Mouse (Mus musculus): ENCODE results near the gene A430033K04Rik.

A430033K04Rik gene

GRCm38 (mm10) chr5:138622645-138623477, at the start of gene A430033K04Rik:
Gene A430033K04Rik, plus strand, starts transcription at chr5:138622859.
- peak; percentile 96 for DNase-seq (ENCODE audit: low spot score)

DNA sequence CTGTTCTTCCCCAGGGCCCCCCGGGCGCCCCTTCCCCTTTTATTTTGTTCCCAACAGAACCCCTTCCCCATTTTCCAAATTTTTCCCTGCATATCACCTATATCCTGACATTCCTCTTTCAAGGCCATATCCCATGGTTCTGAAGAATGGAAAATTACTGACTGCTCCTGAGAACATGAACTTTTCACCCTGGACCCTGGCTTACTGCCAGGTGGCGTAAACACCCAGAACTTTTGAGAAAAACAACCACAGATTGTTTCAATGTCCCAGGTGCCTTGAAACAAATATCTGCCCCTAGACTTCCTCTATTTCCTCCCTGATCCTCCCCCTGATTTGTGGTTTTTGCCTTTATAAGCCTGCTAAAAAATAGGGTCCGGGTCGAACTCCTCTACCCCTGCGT, 35.3 kb upstream of the A430033K04Rik start:
- no peak for DNase-seq (ENCODE audit: low spot score)

DNA sequence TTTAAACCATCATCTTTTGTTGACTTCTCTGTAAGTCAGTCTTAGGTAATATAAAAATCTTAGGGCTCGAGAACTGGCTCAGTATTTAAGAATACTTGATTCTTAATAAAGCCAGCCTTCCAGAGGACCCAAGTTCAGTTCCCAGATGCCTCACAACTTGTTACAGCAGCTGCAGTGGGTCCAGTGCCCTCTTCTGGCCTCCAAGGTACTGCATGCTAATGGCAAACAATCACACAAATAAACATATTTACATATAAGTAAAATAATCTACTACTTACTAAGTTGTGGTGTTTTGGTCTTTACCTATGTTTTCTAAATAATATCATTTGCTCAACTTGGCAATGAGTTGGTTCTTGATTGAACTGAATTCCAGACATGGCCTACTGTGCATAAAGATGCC, 4.3 kb upstream of the A430033K04Rik start:
- DNase-seq (ENCODE audit: low spot score): no peak

DNA sequence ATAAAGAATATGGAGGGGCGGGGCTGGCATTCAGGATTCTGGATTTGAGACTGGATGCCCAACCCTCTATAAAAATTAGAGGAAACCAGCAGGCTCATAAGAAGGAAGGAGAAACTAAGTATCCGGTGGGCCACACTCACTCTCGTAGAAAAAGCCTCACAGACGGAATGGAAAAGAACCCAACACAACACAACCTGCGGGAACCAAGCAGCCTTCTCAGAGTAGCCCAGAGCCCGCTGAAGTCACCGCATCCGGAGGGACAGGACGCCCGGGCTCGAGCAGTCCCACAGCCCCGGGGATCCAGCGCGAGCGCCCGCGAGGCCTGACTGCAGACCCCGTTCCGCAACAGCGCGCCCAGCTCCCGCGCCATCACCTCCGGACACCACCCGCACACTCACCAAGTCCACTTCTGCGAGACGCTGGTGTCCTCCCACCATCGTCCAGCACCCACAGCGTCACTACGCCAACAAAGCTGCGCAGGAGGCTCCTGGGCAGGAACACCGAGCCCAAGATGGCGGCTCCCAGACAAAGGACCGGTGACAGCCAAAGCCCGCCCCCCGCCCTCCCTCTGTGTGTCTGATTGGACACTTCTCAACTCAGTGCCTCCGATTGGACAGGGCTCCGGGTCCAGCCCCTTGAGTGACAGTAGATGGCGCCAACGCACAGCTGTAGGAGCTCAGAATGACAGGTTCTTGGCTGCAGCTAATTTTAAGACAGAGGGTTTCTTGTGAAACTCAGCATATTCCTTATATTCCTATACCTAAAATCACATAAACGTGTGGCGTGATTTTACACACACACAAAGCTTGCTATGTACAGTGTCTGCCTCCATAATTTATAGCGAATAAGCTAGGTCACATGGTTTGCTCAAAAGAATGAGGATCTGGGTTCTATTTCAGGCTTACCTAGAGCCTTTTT, 3.2 kb upstream of the A430033K04Rik start, which contains the start of gene Zfp68:
Gene Zfp68, minus strand, starts transcription at position 551 of the 918 bp plus-strand sequence.
- peak; percentile 95 for DNase-seq (ENCODE audit: low spot score)

GRCm38 (mm10) chr5:138620836-138621235, 1.8 kb upstream of the A430033K04Rik start:
- DNase-seq (ENCODE audit: low spot score): no peak

- no peak for DNase-seq (ENCODE audit: low spot score)
These were observed 818 bp downstream of the A430033K04Rik start for GRCm38 (mm10) chr5:138623478-138623875.

DNA sequence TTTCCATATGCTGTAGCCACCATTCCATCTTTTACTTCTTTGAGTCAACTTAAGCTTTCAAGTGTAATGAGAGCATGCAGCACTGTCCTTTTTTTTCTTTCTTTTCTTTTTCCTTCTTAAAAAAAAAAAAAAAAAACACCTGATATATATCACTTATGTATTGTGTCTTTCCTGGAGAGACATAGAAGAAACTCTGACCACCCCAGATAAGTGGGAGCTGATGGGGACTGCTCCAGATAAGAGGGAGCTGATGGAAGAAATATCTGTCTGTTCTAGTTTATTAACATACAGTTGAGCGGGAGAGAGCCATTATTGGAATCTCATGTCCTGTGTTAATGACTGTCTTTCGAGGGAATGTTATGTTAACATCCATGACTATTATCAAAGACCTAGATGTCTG, 13.8 kb downstream of the A430033K04Rik start:
- no peak for DNase-seq (ENCODE audit: low spot score)

DNA sequence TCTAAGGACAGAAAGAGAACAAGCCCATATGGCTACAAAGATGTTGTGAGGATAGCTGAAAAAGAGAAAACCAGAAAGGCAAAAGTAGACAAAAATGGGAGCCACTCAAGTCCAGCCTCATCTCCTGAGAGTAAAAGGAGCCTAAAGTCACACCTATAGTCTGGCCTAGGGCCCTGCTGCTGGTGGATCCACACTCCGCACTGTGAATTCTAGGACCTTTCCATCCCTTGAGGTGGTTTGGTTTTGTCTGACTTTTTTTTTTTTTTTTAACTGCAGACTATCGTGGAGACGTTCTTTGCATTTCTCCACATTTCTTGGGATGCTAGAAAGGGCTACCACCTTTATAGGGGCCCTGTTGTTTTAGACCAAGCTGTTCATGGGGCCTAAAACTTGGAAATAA, 18.4 kb downstream of the A430033K04Rik start:
- no peak for DNase-seq (ENCODE audit: low spot score)

- DNase-seq (ENCODE audit: low spot score): no peak
These were observed 19.1 kb downstream of the A430033K04Rik start for GRCm38 (mm10) chr5:138641761-138642160.

DNA sequence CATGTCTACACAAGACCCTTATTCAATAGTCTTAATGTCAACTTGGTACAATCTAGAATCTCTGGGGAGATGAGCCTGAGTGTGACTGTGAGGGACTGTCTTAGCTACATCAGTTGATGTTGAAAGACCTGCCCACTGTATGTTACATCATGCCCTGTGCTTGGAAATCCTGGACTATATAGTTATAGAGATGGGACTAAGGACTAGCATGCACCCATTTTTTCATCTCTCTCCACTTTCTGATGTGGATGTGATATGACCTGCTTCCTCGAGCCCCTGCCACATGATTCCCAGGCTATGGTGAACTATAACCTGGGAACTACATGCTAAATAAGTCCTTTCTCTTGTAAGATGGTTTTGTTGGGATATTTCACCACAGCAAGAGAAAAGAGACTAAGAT, 30.3 kb downstream of the A430033K04Rik start:
- no peak for DNase-seq (ENCODE audit: low spot score)

- peak; percentile 24 for DNase-seq (ENCODE audit: low spot score)
These were observed 34.0 kb downstream of the A430033K04Rik start for GRCm38 (mm10) chr5:138656477-138657156.

GRCm38 (mm10) chr5:138657407-138657806, 34.7 kb downstream of the A430033K04Rik start:
- no peak for DNase-seq (ENCODE audit: low spot score)

- DNase-seq (ENCODE audit: low spot score): peak; percentile 63
These were observed 35.2 kb downstream of the A430033K04Rik start for GRCm38 (mm10) chr5:138657854-138658253.

- DNase-seq (ENCODE audit: low spot score): no peak
These were observed 36.3 kb downstream of the A430033K04Rik start for GRCm38 (mm10) chr5:138658922-138659321.

DNA sequence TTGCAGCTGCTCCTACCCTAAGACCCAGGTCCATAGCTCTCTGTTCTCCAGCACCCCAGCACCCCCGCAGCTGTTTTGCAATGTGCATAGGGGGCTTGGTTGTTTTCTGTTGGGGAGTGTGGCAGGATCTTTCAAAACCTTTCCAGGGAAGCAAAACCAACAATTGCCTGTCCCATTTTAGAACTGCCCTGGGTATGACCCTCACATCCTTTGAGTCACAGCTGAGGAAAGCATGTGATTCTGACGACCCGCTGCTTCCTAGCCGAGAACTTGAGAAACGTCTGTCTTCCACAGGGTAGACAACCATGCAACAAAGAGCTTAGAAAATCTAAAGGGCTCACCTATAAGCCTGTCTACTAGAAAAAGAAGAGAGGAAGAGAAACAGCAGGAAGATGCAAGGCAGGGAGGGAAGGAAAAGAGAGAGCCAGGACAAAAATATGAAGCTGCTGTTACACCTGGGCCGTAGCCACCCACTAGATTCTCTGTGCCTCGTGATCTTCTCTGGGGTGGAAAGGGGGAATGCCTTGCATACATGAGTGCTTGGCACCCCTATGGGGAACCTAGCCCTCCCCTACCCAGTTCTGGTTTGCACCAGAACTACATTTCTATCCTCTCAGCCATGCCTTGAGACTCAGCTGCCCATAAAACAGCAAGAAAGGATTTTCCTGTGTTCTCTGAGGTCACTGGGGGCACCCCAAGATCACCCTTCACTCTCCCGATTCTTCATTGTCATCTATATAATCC, 60.5 kb downstream of the A430033K04Rik start:
- no peak for DNase-seq (ENCODE audit: low spot score)

DNA sequence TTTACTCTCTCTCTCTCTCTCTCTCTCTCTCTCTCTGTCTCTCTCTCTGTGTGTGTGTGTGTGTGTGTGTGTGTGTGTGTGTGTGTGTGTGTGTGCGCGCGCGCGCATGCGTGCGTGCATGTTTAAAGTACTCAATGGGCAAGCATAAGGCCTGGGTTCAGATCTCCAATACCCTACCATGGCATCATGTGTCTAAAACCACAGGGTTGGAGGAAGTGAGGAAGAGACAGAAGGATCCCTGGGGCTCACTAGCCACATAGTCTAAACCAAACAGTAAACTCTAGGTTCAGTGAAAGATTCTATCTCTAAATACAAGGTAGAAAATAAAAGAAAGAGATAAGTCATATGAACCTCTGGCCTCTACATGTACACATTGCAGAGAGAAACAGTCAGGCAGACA, 61.2 kb downstream of the A430033K04Rik start:
- no peak for DNase-seq (ENCODE audit: low spot score)

- DNase-seq (ENCODE audit: low spot score): no peak
These were observed 64.8 kb downstream of the A430033K04Rik start for GRCm38 (mm10) chr5:138687453-138687852.

DNA sequence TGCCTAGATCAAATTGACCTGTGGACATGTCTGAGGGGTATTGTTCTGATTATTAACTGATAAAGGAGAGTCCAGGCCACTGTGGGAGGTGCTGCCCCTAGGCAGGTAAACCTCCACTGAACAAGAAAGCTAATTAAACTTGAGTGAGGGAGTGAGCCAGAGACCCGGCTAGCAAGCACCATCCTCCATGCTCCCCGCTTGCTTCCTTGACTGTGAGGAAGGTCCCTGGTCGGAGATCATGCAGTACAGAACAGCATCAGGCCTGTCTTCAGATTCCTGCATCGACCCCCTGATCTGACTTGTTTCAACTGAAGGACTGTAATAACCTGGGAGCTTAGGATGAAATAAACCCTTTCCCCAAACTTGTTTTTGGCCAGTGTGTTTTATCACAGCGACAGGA, 66.6 kb downstream of the A430033K04Rik start:
- no peak for DNase-seq (ENCODE audit: low spot score)

DNA sequence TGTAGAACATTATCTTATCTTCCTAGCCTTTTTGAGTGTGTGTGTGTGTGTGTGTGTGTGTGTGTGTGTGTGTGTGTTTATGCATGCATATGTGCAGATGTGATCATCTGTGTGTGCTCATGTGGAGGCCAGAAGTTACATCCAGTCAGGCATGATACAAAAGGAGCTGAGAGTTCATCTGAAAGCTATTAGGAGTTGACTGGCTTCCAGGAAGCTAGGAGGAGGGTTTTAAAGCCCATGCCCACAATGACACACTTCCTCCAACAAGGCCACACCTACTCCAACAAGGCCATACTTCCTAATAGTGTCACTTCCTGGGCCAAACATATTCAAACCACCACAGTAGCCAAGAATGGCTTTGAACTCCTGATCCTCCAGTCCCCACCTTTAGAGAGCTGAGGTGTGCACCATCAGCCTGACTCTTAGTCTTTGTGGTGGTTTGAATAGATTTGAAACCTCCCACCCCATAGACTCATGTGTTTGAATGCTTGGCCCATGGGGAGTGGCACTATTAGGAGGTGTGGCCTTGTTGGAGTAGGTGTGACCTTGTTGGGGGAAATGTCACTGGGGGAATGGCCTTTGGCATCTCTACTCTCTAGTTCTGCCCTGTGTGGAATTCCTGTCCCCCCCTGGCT, 70.4 kb downstream of the A430033K04Rik start:
- DNase-seq (ENCODE audit: low spot score): no peak

DNA sequence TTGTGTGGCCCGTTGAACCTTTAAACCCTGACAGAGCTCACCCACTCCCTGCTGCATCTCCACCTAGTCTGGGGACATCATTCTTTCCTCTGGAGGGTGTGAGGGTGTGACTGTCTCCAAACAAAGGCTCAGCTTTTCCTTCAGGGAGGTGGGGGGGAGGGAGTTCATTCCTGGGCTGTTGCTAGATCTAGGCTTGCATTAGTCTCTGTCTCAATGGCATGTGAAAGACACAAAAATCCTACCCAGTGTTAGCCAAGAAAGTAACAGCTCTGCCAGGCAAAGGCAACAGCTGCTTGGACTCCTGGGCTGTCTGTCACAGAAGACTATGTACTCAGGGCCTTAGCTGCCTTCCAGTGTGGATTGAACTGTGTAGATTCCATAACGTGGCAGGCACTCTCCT, 71.4 kb downstream of the A430033K04Rik start:
- no peak for DNase-seq (ENCODE audit: low spot score)
